Mouse (Mus musculus): ENCODE results near the gene Bcl11a. TPM values are rescaled to one million over a fixed set of nuclear protein-coding genes. Genes with fewer than 3 reads are reported as not detected.

Gene Bcl11a
- polyA plus RNA-seq, 1 experiment from 2014 or later = 0.95 TPM

GRCm38 (mm10) chr11:24074021-24074591, 3.8 kb upstream of the Bcl11a start:
- Histone ChIP-seq H3K36me3 (ENCODE audit: insufficient read depth, low read length) (no peaks in the 10 kb centered on the region), H3K9ac (ENCODE audit: low read depth, low read length) (no peak overlapping the region), H3K27me3 (ENCODE audit: insufficient read depth, low read length) (peaks cover 54% of the 10 kb centered on the region), H3K27ac (no peak overlapping the region), H3K9me3 (replicated peaks; ENCODE audit: low read length) (no peaks in the 10 kb centered on the region), H3K4me2 (ENCODE audit: low read length) (no peak overlapping the region), H3K4me3 (replicated peaks; ENCODE audit: low read depth, low read length) (no peak overlapping the region), H3K4me1 (replicated peaks; ENCODE audit: insufficient read depth, low read length) (peaks cover 5% of the 10 kb centered on the region; the same call in 1 of the 2 replicates)
- WGBS = 1% methylated on average over 18 of the region's 18 CpGs
- peak; percentile 25 for DNase-seq (ENCODE audit: low spot score)
- ATAC-seq (replicated peaks; ENCODE audit: low FRiP score, low read depth) = no peak
- no peak for TF ChIP-seq CTCF (IDR thresholded peaks at IDR 0.05; ENCODE audit: low read depth)

GRCm38 (mm10) chr11:24074634-24075104, 3.2 kb upstream of the Bcl11a start, which contains the start of gene A830031A19Rik:
TSS of gene A830031A19Rik (minus strand) at chr11:24075054.
- WGBS = under 1% methylated on average over 11 of the region's 11 CpGs
- Histone ChIP-seq H3K9ac (ENCODE audit: low read depth, low read length) (no peak within 1 kb of the TSS), H3K27me3 (ENCODE audit: insufficient read depth, low read length) (peaks cover 54% of the 10 kb centered on the region), H3K36me3 (ENCODE audit: insufficient read depth, low read length) (no peaks in the 10 kb centered on the region), H3K27ac (no peak within 1 kb of the TSS), H3K4me3 (replicated peaks; ENCODE audit: low read depth, low read length) (peak within 1 kb of the TSS; percentile 58), H3K4me1 (replicated peaks; ENCODE audit: insufficient read depth, low read length) (peaks cover 5% of the 10 kb centered on the region), H3K9me3 (replicated peaks; ENCODE audit: low read length) (no peaks in the 10 kb centered on the region), H3K4me2 (ENCODE audit: low read length) (peak within 1 kb of the TSS; percentile 95)
- TF ChIP-seq CTCF (IDR thresholded peaks at IDR 0.05; ENCODE audit: low read depth) = no peak
- ATAC-seq (replicated peaks; ENCODE audit: low FRiP score, low read depth) (no peak), DNase-seq (ENCODE audit: low spot score) (no peak)

GRCm38 (mm10) chr11:24075486-24076126, 2.2 kb upstream of the Bcl11a start:
- H3K9me3 ChIP-seq (replicated peaks; ENCODE audit: low read length) = no peaks in the 10 kb centered on the region
- no peak for ATAC-seq (replicated peaks; ENCODE audit: low FRiP score, low read depth)
- H3K4me3 ChIP-seq (replicated peaks; ENCODE audit: low read depth, low read length) = peak overlapping the region; percentile 58
- TF ChIP-seq CTCF (IDR thresholded peaks at IDR 0.05; ENCODE audit: low read depth) = no peak
- DNase-seq (ENCODE audit: low spot score) = no peak
- no peak overlapping the region for H3K9ac ChIP-seq (ENCODE audit: low read depth, low read length)
- H3K4me2 ChIP-seq (ENCODE audit: low read length) = peak overlapping the region; percentile 95
- peaks cover 9% of the 10 kb centered on the region for H3K4me1 ChIP-seq (replicated peaks; ENCODE audit: insufficient read depth, low read length)
- H3K36me3 ChIP-seq (ENCODE audit: insufficient read depth, low read length) = no peaks in the 10 kb centered on the region
- no peak overlapping the region for H3K27ac ChIP-seq
- peaks cover 52% of the 10 kb centered on the region for H3K27me3 ChIP-seq (ENCODE audit: insufficient read depth, low read length)
- WGBS = under 1% methylated on average over 17 of the region's 17 CpGs

- Histone ChIP-seq H3K36me3 (ENCODE audit: insufficient read depth, low read length) (no peaks in the 10 kb centered on the region), H3K4me3 (replicated peaks; ENCODE audit: low read depth, low read length) (peak overlapping the region; percentile 58), H3K9ac (ENCODE audit: low read depth, low read length) (peak overlapping the region; percentile 28; the same call in 1 of the 2 replicates), H3K9me3 (replicated peaks; ENCODE audit: low read length) (no peaks in the 10 kb centered on the region), H3K27me3 (ENCODE audit: insufficient read depth, low read length) (peaks cover 52% of the 10 kb centered on the region), H3K27ac (no peak overlapping the region), H3K4me1 (replicated peaks; ENCODE audit: insufficient read depth, low read length) (peaks cover 15% of the 10 kb centered on the region), H3K4me2 (ENCODE audit: low read length) (peak overlapping the region; percentile 95)
- under 1% methylated on average over 31 of the region's 32 CpGs for WGBS
- DNase-seq (ENCODE audit: low spot score) (peak; percentile 86), ATAC-seq (replicated peaks; ENCODE audit: low FRiP score, low read depth) (0 out of 2 replicates have a peak, but pooled peaks have one; percentile 8)
- TF ChIP-seq CTCF (IDR thresholded peaks at IDR 0.05; ENCODE audit: low read depth) = peak; percentile 48
These were observed 1.7 kb upstream of the Bcl11a start for GRCm38 (mm10) chr11:24076127-24076650.

- no peak overlapping the region for H3K27ac ChIP-seq
- TF ChIP-seq CTCF (IDR thresholded peaks at IDR 0.05; ENCODE audit: low read depth) = peak; percentile 30; the same call in 1 of the 2 replicates
- ATAC-seq (replicated peaks; ENCODE audit: low FRiP score, low read depth) (peak; percentile 35), DNase-seq (ENCODE audit: low spot score) (peak; percentile 51)
- H3K9ac ChIP-seq (ENCODE audit: low read depth, low read length) = peak overlapping the region; percentile 28; the same call in 1 of the 2 replicates
- 1% methylated on average over 55 of the region's 59 CpGs for WGBS
- H3K9me3 ChIP-seq (replicated peaks; ENCODE audit: low read length) = no peaks in the 10 kb centered on the region
- peak overlapping the region; percentile 95 for H3K4me2 ChIP-seq (ENCODE audit: low read length)
- H3K4me3 ChIP-seq (replicated peaks; ENCODE audit: low read depth, low read length) = peak overlapping the region; percentile 58
- no peaks in the 10 kb centered on the region for H3K36me3 ChIP-seq (ENCODE audit: insufficient read depth, low read length)
- peaks cover 19% of the 10 kb centered on the region for H3K4me1 ChIP-seq (replicated peaks; ENCODE audit: insufficient read depth, low read length)
- peaks cover 54% of the 10 kb centered on the region for H3K27me3 ChIP-seq (ENCODE audit: insufficient read depth, low read length)
These were observed 780 bp upstream of the Bcl11a start for GRCm38 (mm10) chr11:24076821-24077730.

All from kidney, postnatal 0 days (tissue).